Mouse (Mus musculus): ENCODE data around the gene Gad2.
"Not testable (repeated sequence)": the region's sequence is repeated elsewhere in the genome, so short reads cannot be mapped to it uniquely, and the experiment has no call there.

The Gad2 gene

GRCm38 (mm10) chr2:22621828-22622731 is at the start of gene Gad2:
Gene Gad2, plus strand, starts transcription at chr2:22622205.
- no peak for DNase-seq (ENCODE audit: low read depth in 2 of 2, low spot score in 2 of 2)

GRCm38 (mm10) chr2:22587469-22588169 is 34.4 kb upstream of the Gad2 start:
- not testable (repeated sequence) for DNase-seq (ENCODE audit: low read depth in 2 of 2, low spot score in 2 of 2)

GRCm38 (mm10) chr2:22588170-22588541 is 33.8 kb upstream of the Gad2 start:
- not testable (repeated sequence) for DNase-seq (ENCODE audit: low read depth in 2 of 2, low spot score in 2 of 2)

GRCm38 (mm10) chr2:22588673-22589381 is 33.2 kb upstream of the Gad2 start:
- not testable (repeated sequence) for DNase-seq (ENCODE audit: low read depth in 2 of 2, low spot score in 2 of 2)

- DNase-seq (ENCODE audit: low read depth in 2 of 2, low spot score in 2 of 2), result not testable (repeated sequence)
These were observed 32.4 kb upstream of the Gad2 start for GRCm38 (mm10) chr2:22589382-22590205.

- DNase-seq (ENCODE audit: low read depth in 2 of 2, low spot score in 2 of 2), result no peak
These were observed 31.9 kb upstream of the Gad2 start for GRCm38 (mm10) chr2:22590206-22590490.

GRCm38 (mm10) chr2:22617951-22618350 is 4.1 kb upstream of the Gad2 start:
- no peak for DNase-seq (ENCODE audit: low read depth in 2 of 2, low spot score in 2 of 2)

- DNase-seq (ENCODE audit: low read depth in 2 of 2, low spot score in 2 of 2), result no peak
These were observed 2.6 kb upstream of the Gad2 start for GRCm38 (mm10) chr2:22619416-22619815.

GRCm38 (mm10) chr2:22620030-22620429 is 2.0 kb upstream of the Gad2 start:
- DNase-seq (ENCODE audit: low read depth in 2 of 2, low spot score in 2 of 2), result no peak

GRCm38 (mm10) chr2:22620534-22620933 is 1.5 kb upstream of the Gad2 start:
- DNase-seq (ENCODE audit: low read depth in 2 of 2, low spot score in 2 of 2), result no peak

- no peak for DNase-seq (ENCODE audit: low read depth in 2 of 2, low spot score in 2 of 2)
These were observed 802 bp upstream of the Gad2 start for GRCm38 (mm10) chr2:22620978-22621827.

GRCm38 (mm10) chr2:22623111-22624070 is 1.4 kb downstream of the Gad2 start:
- no peak for DNase-seq (ENCODE audit: low read depth in 2 of 2, low spot score in 2 of 2)

- DNase-seq (ENCODE audit: low read depth in 2 of 2, low spot score in 2 of 2), result no peak
These were observed 2.4 kb downstream of the Gad2 start for GRCm38 (mm10) chr2:22624188-22624975.

GRCm38 (mm10) chr2:22625096-22625960 is 3.3 kb downstream of the Gad2 start:
- DNase-seq (ENCODE audit: low read depth in 2 of 2, low spot score in 2 of 2), result no peak

- no peak for DNase-seq (ENCODE audit: low read depth in 2 of 2, low spot score in 2 of 2)
These were observed 5.2 kb downstream of the Gad2 start for GRCm38 (mm10) chr2:22627147-22627666.

- DNase-seq (ENCODE audit: low read depth in 2 of 2, low spot score in 2 of 2), result no peak
These were observed 5.9 kb downstream of the Gad2 start for GRCm38 (mm10) chr2:22627819-22628432.
